Mouse (Mus musculus) ES-E14 (cell line): ENCODE data around the gene Fxyd7.

ENCODE experiments used
- CHD2 ChIP-seq: IDR thresholded peaks from 2 replicates; pipeline ENCODE4 v1.6.1; 2014; ENCODE audit warnings: mild to moderate bottlenecking, low read depth, low read length, inconsistent platforms
- HCFC1 ChIP-seq: IDR thresholded peaks from 2 replicates; pipeline ENCODE4 v1.6.1; 2012; ENCODE audit warnings: low read length, inconsistent platforms, borderline replicate concordance; ENCODE audit not compliant: insufficient read depth
- MAFK ChIP-seq: IDR thresholded peaks from 2 replicates; pipeline ENCODE4 v1.6.1; 2014; ENCODE audit warnings: mild to moderate bottlenecking, low read depth, low read length, inconsistent platforms; ENCODE audit not compliant: insufficient read depth
- ZC3H11A ChIP-seq: IDR thresholded peaks from 2 replicates; pipeline ENCODE4 v1.6.1; 2012; ENCODE audit warnings: low read depth, mild to moderate bottlenecking, inconsistent platforms, low read length, borderline replicate concordance
- ZNF384 ChIP-seq: IDR thresholded peaks from 2 replicates; pipeline ENCODE4 v1.6.1; 2012; ENCODE audit warnings: low read depth, low read length, inconsistent platforms

- TF ChIP-seq ZC3H11A (no peak), HCFC1 (no peak), CHD2 (no peak), ZNF384 (no peak), MAFK (no peak)
These were observed 11.8 kb upstream of the Fxyd7 start for GRCm38 (mm10) chr7:31063074-31063560.
